Mouse (Mus musculus): Measurements from ENCODE around the gene Espnl. TPM values are rescaled to one million over a fixed set of nuclear protein-coding genes. Genes with fewer than 3 reads are reported as not detected.

The Espnl gene
- total and polyA plus RNA-seq, 2 experiments from 2014 or later, result not detected

- H3K27me3 ChIP-seq (ENCODE audit: control insufficient read depth, insufficient read depth, low read length), result no peaks in the 10 kb centered on the region
- no peaks in the 10 kb centered on the region for H3K9me3 ChIP-seq (replicated peaks; ENCODE audit: control insufficient read depth, low read length)
- peak within 1 kb of the TSS; percentile 91 for H3K4me2 ChIP-seq (ENCODE audit: low read depth, low read length)
- TF ChIP-seq CTCF (IDR thresholded peaks at IDR 0.05; ENCODE audit: low read depth), result no peak
- TF ChIP-seq EP300 (IDR thresholded peaks at IDR 0.05; ENCODE audit: low read depth), result no peak
- DNase-seq (ENCODE audit: low spot score) (peak; percentile 89), ATAC-seq (ENCODE audit: insufficient read depth, low read depth) (peak; percentile 99)
- H3K27ac ChIP-seq (ENCODE audit: low read depth), result peak within 1 kb of the TSS; percentile 41
- WGBS, result under 1% methylated on average over 64 of the region's 65 CpGs
- H3K4me3 ChIP-seq (ENCODE audit: low read depth, low read length), result peak within 1 kb of the TSS; percentile 90
- H3K36me3 ChIP-seq (replicated peaks; ENCODE audit: control insufficient read depth, insufficient read depth, low read length), result peaks cover 12% of the 10 kb centered on the region
- H3K4me1 ChIP-seq (ENCODE audit: control insufficient read depth, insufficient read depth), result peaks cover 8% of the 10 kb centered on the region
- H3K9ac ChIP-seq (replicated peaks; ENCODE audit: low read depth, low read length), result peak within 1 kb of the TSS; percentile 70
These were observed 23.8 kb upstream of the Espnl start, which contains the start of gene Scly for GRCm38 (mm10) chr1:91297799-91298744. Scly (plus strand) TSS chr1:91298338.

- Histone ChIP-seq H3K4me2 (ENCODE audit: low read depth, low read length) (peak overlapping the region; percentile 91), H3K27ac (ENCODE audit: low read depth) (no peak overlapping the region), H3K27me3 (ENCODE audit: control insufficient read depth, insufficient read depth, low read length) (no peaks in the 10 kb centered on the region), H3K9me3 (replicated peaks; ENCODE audit: control insufficient read depth, low read length) (no peaks in the 10 kb centered on the region), H3K9ac (replicated peaks; ENCODE audit: low read depth, low read length) (peak overlapping the region; percentile 70), H3K4me1 (ENCODE audit: control insufficient read depth, insufficient read depth) (peaks cover 8% of the 10 kb centered on the region), H3K4me3 (ENCODE audit: low read depth, low read length) (peak overlapping the region; percentile 90), H3K36me3 (replicated peaks; ENCODE audit: control insufficient read depth, insufficient read depth, low read length) (peaks cover 16% of the 10 kb centered on the region)
- TF ChIP-seq CTCF (IDR thresholded peaks at IDR 0.05; ENCODE audit: low read depth) (no peak), EP300 (IDR thresholded peaks at IDR 0.05; ENCODE audit: low read depth) (no peak)
- 71% methylated on average over 13 of the region's 13 CpGs for WGBS
- no peak for DNase-seq (ENCODE audit: low spot score)
- ATAC-seq (ENCODE audit: insufficient read depth, low read depth), result no peak
These were observed 22.7 kb upstream of the Espnl start for GRCm38 (mm10) chr1:91299026-91299706.

GRCm38 (mm10) chr1:91299707-91300426, 22.0 kb upstream of the Espnl start:
- no peak for ATAC-seq (ENCODE audit: insufficient read depth, low read depth)
- TF ChIP-seq CTCF (IDR thresholded peaks at IDR 0.05; ENCODE audit: low read depth) (no peak), EP300 (IDR thresholded peaks at IDR 0.05; ENCODE audit: low read depth) (no peak)
- Histone ChIP-seq H3K4me2 (ENCODE audit: low read depth, low read length) (no peak overlapping the region; the same call in 1 of the 2 replicates), H3K9me3 (replicated peaks; ENCODE audit: control insufficient read depth, low read length) (no peaks in the 10 kb centered on the region), H3K27ac (ENCODE audit: low read depth) (no peak overlapping the region), H3K36me3 (replicated peaks; ENCODE audit: control insufficient read depth, insufficient read depth, low read length) (peaks cover 16% of the 10 kb centered on the region), H3K27me3 (ENCODE audit: control insufficient read depth, insufficient read depth, low read length) (no peaks in the 10 kb centered on the region), H3K9ac (replicated peaks; ENCODE audit: low read depth, low read length) (no peak overlapping the region), H3K4me1 (ENCODE audit: control insufficient read depth, insufficient read depth) (peaks cover 8% of the 10 kb centered on the region), H3K4me3 (ENCODE audit: low read depth, low read length) (no peak overlapping the region)
- peak; percentile 12 for DNase-seq (ENCODE audit: low spot score)
- WGBS, result 63% methylated on average over 5 of the region's 5 CpGs

- DNase-seq (ENCODE audit: low spot score) (no peak), ATAC-seq (ENCODE audit: insufficient read depth, low read depth) (no peak)
- Histone ChIP-seq H3K27me3 (ENCODE audit: control insufficient read depth, insufficient read depth, low read length) (no peaks in the 10 kb centered on the region), H3K9me3 (replicated peaks; ENCODE audit: control insufficient read depth, low read length) (no peaks in the 10 kb centered on the region), H3K36me3 (replicated peaks; ENCODE audit: control insufficient read depth, insufficient read depth, low read length) (peaks cover 30% of the 10 kb centered on the region), H3K27ac (ENCODE audit: low read depth) (no peak overlapping the region), H3K4me2 (ENCODE audit: low read depth, low read length) (no peak overlapping the region), H3K9ac (replicated peaks; ENCODE audit: low read depth, low read length) (no peak overlapping the region), H3K4me1 (ENCODE audit: control insufficient read depth, insufficient read depth) (peaks cover 8% of the 10 kb centered on the region), H3K4me3 (ENCODE audit: low read depth, low read length) (no peak overlapping the region)
- WGBS, result 73% methylated on average over 3 of the region's 3 CpGs
- TF ChIP-seq CTCF (IDR thresholded peaks at IDR 0.05; ENCODE audit: low read depth) (no peak), EP300 (IDR thresholded peaks at IDR 0.05; ENCODE audit: low read depth) (no peak)
These were observed 20.5 kb upstream of the Espnl start for GRCm38 (mm10) chr1:91301206-91301920.

GRCm38 (mm10) chr1:91302021-91302420, 19.9 kb upstream of the Espnl start:
- peaks cover 8% of the 10 kb centered on the region for H3K4me1 ChIP-seq (ENCODE audit: control insufficient read depth, insufficient read depth)
- H3K27ac ChIP-seq (ENCODE audit: low read depth), result no peak overlapping the region
- H3K9me3 ChIP-seq (replicated peaks; ENCODE audit: control insufficient read depth, low read length), result no peaks in the 10 kb centered on the region
- 93% methylated on average over 3 of the region's 3 CpGs for WGBS
- ATAC-seq (ENCODE audit: insufficient read depth, low read depth) (no peak), DNase-seq (ENCODE audit: low spot score) (no peak)
- H3K27me3 ChIP-seq (ENCODE audit: control insufficient read depth, insufficient read depth, low read length), result no peaks in the 10 kb centered on the region
- TF ChIP-seq EP300 (IDR thresholded peaks at IDR 0.05; ENCODE audit: low read depth) (no peak), CTCF (IDR thresholded peaks at IDR 0.05; ENCODE audit: low read depth) (no peak)
- H3K4me3 ChIP-seq (ENCODE audit: low read depth, low read length), result no peak overlapping the region
- peaks cover 35% of the 10 kb centered on the region for H3K36me3 ChIP-seq (replicated peaks; ENCODE audit: control insufficient read depth, insufficient read depth, low read length)
- no peak overlapping the region for H3K9ac ChIP-seq (replicated peaks; ENCODE audit: low read depth, low read length)
- H3K4me2 ChIP-seq (ENCODE audit: low read depth, low read length), result no peak overlapping the region

All from heart, postnatal 0 days (tissue).